Mouse (Mus musculus) liver, adult 2 months (tissue): ENCODE data around the gene Xirp2. TPM values are rescaled to one million over a fixed set of nuclear protein-coding genes. Genes with fewer than 3 reads are reported as not detected.
A peak's percentile ranks its signal among the peaks of the same experiment; 100 is the strongest.
"Not testable (repeated sequence)": the region's sequence is repeated elsewhere in the genome, so short reads cannot be mapped to it uniquely, and the experiment has no call there.

Experiments used
- DNase-seq: peaks from one replicate; pipeline ENCODE4 v3.0.0-alpha.2; 2011; ENCODE audit warnings: low read depth, low spot score; ENCODE audit errors: extremely low read depth
- H3K27ac ChIP-seq: fragments of 200-500 bp; replicated peaks from 2 replicates; pipeline ENCODE4 v1.5.1; 2012; ENCODE audit warnings: low read depth, mild to moderate bottlenecking, control low read depth, inconsistent platforms, low read length; ENCODE audit not compliant: insufficient read depth
- H3K27me3 ChIP-seq: fragments of 200-500 bp; 2 replicates; pipeline ENCODE4 v1.6.1; 2012; ENCODE audit warnings: mild to moderate bottlenecking, moderate library complexity, low read length, inconsistent platforms; ENCODE audit not compliant: control insufficient read depth, insufficient read depth
- H3K36me3 ChIP-seq: fragments of 200-500 bp; 2 replicates; pipeline ENCODE4 v1.6.1; 2012; ENCODE audit warnings: low read length, inconsistent platforms; ENCODE audit not compliant: control insufficient read depth, insufficient read depth
- H3K4me1 ChIP-seq: fragments of 200-500 bp; 2 replicates; pipeline ENCODE4 v1.6.1; 2011; ENCODE audit warnings: low read length; ENCODE audit not compliant: control insufficient read depth, insufficient read depth
- H3K4me3 ChIP-seq: fragments of 200-500 bp; 2 replicates; pipeline ENCODE4 v1.5.1; 2011; ENCODE audit warnings: low read depth, mild to moderate bottlenecking, control low read depth, low read length, moderate library complexity; ENCODE audit not compliant: insufficient read depth
- H3K79me2 ChIP-seq: fragments of 200-500 bp; 2 replicates; pipeline ENCODE4 v1.6.1; 2012; ENCODE audit warnings: inconsistent platforms, mild to moderate bottlenecking, low read length, moderate library complexity; ENCODE audit not compliant: control insufficient read depth, insufficient read depth
- H3K9ac ChIP-seq: fragments of 200-500 bp; 2 replicates; pipeline ENCODE4 v1.6.1; 2012; ENCODE audit warnings: low read depth, mild to moderate bottlenecking, control low read depth, inconsistent platforms, low read length
- CTCF ChIP-seq: fragments of 200-500 bp; IDR thresholded peaks from 2 replicates; pipeline ENCODE4 v1.5.1; 2011; ENCODE audit warnings: low read depth, low read length, control low read depth
- POLR2A ChIP-seq: fragments of 200-500 bp; IDR thresholded peaks from 2 replicates; pipeline ENCODE4 v1.6.1; 2011; ENCODE audit warnings: low read length, control low read depth; ENCODE audit not compliant: insufficient read depth; ENCODE audit errors: extremely low read depth
- WGBS: fragments of 180-500 bp; shearing (Covaris S2); methylation state at CpG from one replicate; pipeline ENCODE4 v1.1.7; 2018; 5-methylcytosine and 5-hydroxymethylcytosine counted together
- polyA plus RNA-seq: library from polyadenylated mRNA; depleted of rRNA; stranded (reverse); fragments of >200 nt; gene quantifications from 2 replicates; pipeline ENCODE4 v1.2.3, GENCODE M21; 2012
- total RNA-seq: library from RNA; depleted of rRNA; stranded (reverse); fragments of >200 nt; gene quantifications from 2 replicates; pipeline ENCODE4 v1.2.3, GENCODE M21; 2014

Gene Xirp2
- total and polyA plus RNA-seq, 2 experiments, result 0.55 TPM; not detected in 1

GRCm38 (mm10) chr2:67446772-67447171 is 970 bp downstream of the Xirp2 start:
- Histone ChIP-seq H3K9ac (no peak overlapping the region), H3K27me3 (no peaks in the 10 kb centered on the region), H3K36me3 (no peaks in the 10 kb centered on the region), H3K4me1 (no peaks in the 10 kb centered on the region), H3K4me3 (no peak overlapping the region), H3K79me2 (no peaks in the 10 kb centered on the region), H3K27ac (no peak overlapping the region)
- TF ChIP-seq POLR2A, result no peak
- TF ChIP-seq CTCF, result no peak
- DNase-seq, result no peak
- WGBS, result 81% methylated on average over 1 of the region's 1 CpGs

GRCm38 (mm10) chr2:67447206-67447605 is 1.4 kb downstream of the Xirp2 start:
- no peak overlapping the region for H3K4me3 ChIP-seq
- 79% methylated on average over 12 of the region's 12 CpGs for WGBS
- no peak for TF ChIP-seq CTCF
- TF ChIP-seq POLR2A, result no peak
- H3K27me3 ChIP-seq, result no peaks in the 10 kb centered on the region
- no peaks in the 10 kb centered on the region for H3K36me3 ChIP-seq
- no peak overlapping the region for H3K27ac ChIP-seq
- no peaks in the 10 kb centered on the region for H3K4me1 ChIP-seq
- DNase-seq, result no peak
- no peaks in the 10 kb centered on the region for H3K79me2 ChIP-seq
- no peak overlapping the region for H3K9ac ChIP-seq

- no peak for DNase-seq
- 86% methylated on average over 3 of the region's 3 CpGs for WGBS
- TF ChIP-seq CTCF (no peak), POLR2A (no peak)
- Histone ChIP-seq H3K4me1 (no peaks in the 10 kb centered on the region), H3K27me3 (0 out of 2 replicates have a peak, but pooled peaks cover 2% of the 10 kb centered on the region), H3K27ac (no peak overlapping the region), H3K4me3 (no peak overlapping the region), H3K36me3 (no peaks in the 10 kb centered on the region), H3K9ac (no peak overlapping the region), H3K79me2 (no peaks in the 10 kb centered on the region)
These were observed 15.1 kb downstream of the Xirp2 start for GRCm38 (mm10) chr2:67460857-67461256.

GRCm38 (mm10) chr2:67467036-67467435 is 21.2 kb downstream of the Xirp2 start:
- 83% methylated on average over 7 of the region's 7 CpGs for WGBS
- H3K27me3 ChIP-seq, result no peaks in the 10 kb centered on the region
- no peak for TF ChIP-seq CTCF
- no peak for TF ChIP-seq POLR2A

GRCm38 (mm10) chr2:67470030-67470429 is 24.2 kb downstream of the Xirp2 start:
- DNase-seq, H3K4me3 ChIP-seq, H3K27me3 ChIP-seq, H3K36me3 ChIP-seq, H3K9ac ChIP-seq, H3K27ac ChIP-seq, H3K79me2 ChIP-seq, H3K4me1 ChIP-seq: not testable (repeated sequence)
- WGBS, result 70% methylated on average over 5 of the region's 5 CpGs

More at GRCm38 (mm10) chr2:67467036-67467435, 21.2 kb downstream of the Xirp2 start:
- H3K79me2 ChIP-seq, result no peaks in the 10 kb centered on the region
- H3K27ac ChIP-seq, result no peak overlapping the region
- no peak overlapping the region for H3K9ac ChIP-seq
- DNase-seq, result no peak
- H3K4me3 ChIP-seq, result no peak overlapping the region
- no peaks in the 10 kb centered on the region for H3K4me1 ChIP-seq
- no peaks in the 10 kb centered on the region for H3K36me3 ChIP-seq

GRCm38 (mm10) chr2:67477753-67478152 is 32.0 kb downstream of the Xirp2 start:
- H3K27me3 ChIP-seq, result no peaks in the 10 kb centered on the region
- 14% methylated on average over 6 of the region's 6 CpGs for WGBS
- H3K79me2 ChIP-seq, result no peaks in the 10 kb centered on the region
- no peak for TF ChIP-seq CTCF
- peak; percentile 37 for DNase-seq
- H3K4me3 ChIP-seq, result no peak overlapping the region
- H3K4me1 ChIP-seq, result no peaks in the 10 kb centered on the region
- H3K36me3 ChIP-seq, result no peaks in the 10 kb centered on the region
- H3K9ac ChIP-seq, result no peak overlapping the region
- H3K27ac ChIP-seq, result no peak overlapping the region
